Mouse (Mus musculus) adrenal gland, postnatal 36 days (tissue): ENCODE measurements around the gene Gch1. TPM values are rescaled to one million over a fixed set of nuclear protein-coding genes. Genes with fewer than 3 reads are reported as not detected.

Experiments used
- DNase-seq, 2 experiments: peaks; one replicate each; pipeline ENCODE4 v3.0.0; 2021; ENCODE audit warnings: mixed read lengths in 1 of 2
- long read RNA-seq, 2 experiments: library from polyadenylated mRNA; stranded (forward); transcript quantifications; one replicate each; pipeline ENCODE4 v2.0.0; 2021; ENCODE audit warnings: borderline sequencing depth in 2 of 2
- total RNA-seq, 2 experiments: library from RNA; stranded (reverse); gene quantifications; 2 replicates each; pipeline ENCODE4 v1.2.3; 2021

The Gch1 gene
- total RNA-seq: 10 to 100 TPM; 75.6 to 78.0 TPM
- long read RNA-seq, experiment 1, transcript Gch1-201 (6 exons, 2,775 nt): major isoform, 292 of 331 reads
- long read RNA-seq, experiment 1, partial matches to known transcripts: 1 of 331 reads
- long read RNA-seq, experiment 1, other reads (novel, unspliced or antisense): 38 of 331 reads
- long read RNA-seq, experiment 2, transcript Gch1-201 (6 exons, 2,775 nt): major isoform, 73 of 83 reads
- long read RNA-seq, experiment 2, partial matches to known transcripts: 2 of 83 reads
- long read RNA-seq, experiment 2, other reads (novel, unspliced or antisense): 8 of 83 reads

DNA sequence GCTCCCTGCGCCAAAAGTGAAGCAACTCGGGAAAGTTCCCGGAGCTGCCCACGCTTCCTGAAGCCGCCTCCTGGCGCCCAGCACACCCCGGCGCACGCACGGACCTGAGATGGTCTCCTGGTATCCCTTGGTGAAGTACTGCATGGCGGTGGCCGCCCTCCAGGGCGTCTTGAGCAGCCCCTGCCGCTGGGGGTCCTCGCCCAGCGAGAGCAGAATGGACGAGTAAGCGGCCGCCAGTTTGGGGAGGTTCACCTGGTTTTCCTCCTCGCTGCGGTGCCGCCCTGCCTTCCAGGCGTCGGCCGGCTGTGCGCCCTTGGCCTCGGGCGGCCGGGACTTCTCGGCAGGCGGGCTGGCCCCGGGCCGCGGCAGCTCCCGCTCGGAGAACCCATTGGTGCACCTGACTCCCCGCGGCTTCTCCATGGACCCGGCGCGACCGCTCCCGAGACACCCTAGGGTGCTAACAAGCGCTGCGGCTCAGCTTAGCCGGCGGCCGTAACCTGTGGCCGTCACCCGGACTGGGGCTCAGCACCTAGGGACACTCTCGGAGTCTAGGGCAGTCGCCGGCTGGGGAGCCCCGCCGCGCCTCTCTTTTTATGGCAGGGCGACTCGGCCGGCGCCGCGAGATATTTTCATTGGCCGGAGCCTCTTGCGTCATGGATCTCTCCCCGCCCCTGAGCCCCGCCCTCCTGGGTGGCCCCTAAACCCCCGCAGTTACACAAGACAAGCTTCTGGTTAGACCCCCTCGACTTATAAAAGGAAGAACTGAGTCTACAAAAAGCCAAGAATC, at the start of gene Gch1:
Gene Gch1, minus strand, starts transcription at position 566 of the 787 bp plus-strand sequence.
- DNase-seq: peak; percentile 94

DNA sequence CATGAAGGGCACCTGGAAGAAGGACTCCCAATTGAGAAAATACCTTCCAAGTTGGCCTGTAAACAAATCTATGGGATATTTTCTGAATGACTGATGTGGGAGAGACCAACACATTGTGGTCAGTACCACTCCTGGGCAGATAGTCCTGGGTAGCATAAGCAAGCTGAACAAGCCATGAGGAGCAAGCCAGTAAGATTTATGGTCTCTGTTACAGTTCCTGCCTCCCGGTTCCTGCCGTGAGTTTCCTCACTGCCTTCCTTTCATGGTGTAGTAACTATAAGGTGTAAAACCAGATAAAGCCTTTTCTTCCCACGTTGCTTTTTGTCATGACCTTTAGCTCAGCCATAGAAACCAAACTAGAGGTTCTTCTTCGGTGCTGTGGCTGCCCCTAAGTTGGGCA, 48.1 kb upstream of the Gch1 start:
- no peak for DNase-seq

DNA sequence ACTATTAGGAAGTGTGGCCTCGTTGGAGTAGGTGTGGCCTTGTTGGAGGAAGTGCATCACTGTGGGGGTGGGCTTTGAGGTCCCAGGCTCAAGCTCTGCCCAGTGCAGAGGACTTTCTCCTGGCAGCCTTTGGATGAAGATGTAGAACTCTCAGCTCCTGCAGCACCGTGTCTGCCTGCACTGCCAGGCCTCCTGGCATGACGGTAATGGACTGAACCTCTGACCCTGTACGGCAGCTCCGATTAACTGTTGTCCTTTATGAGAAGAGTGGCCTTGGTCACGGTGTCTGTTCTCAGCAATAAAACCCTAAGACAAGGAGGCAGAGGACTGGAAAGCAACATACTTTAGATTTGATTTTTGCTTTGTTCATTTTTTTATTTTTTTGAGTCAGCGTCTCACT, 47.3 kb upstream of the Gch1 start:
- DNase-seq: no peak

DNA sequence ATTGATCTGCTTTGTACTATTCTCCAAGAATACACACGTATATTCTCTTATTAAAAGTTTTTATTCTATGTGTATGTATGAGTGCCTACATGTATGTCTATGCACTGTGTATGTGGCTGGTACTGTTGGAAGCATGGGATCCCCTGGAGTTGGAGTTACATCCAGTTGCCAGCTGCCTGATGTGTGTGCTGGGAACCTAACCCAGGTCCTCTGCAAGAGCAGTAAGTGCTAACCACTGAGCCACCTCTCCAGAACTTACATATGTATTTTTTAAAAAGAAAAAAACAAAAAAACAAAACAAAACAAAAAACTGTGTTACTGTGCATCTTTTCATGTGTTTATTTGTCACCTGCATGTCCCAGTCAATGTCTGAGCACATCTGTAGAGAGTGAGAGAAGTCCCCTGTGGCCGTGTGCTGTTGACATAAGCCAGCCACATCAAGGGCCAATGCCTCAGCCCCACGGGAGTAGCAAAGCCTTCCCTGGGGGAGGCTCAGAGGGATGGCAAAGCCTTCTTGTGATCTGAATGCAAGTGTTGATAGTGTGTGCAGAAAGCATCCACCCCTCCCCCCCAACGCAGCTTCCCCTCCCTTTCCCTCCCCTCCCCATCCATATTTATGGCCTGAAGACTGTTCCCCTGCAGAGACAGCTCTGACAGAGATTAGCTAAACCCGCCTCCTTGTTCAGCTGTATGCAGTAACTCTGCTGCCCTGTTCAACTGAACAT, 45.5 kb upstream of the Gch1 start:
- DNase-seq: no peak

DNA sequence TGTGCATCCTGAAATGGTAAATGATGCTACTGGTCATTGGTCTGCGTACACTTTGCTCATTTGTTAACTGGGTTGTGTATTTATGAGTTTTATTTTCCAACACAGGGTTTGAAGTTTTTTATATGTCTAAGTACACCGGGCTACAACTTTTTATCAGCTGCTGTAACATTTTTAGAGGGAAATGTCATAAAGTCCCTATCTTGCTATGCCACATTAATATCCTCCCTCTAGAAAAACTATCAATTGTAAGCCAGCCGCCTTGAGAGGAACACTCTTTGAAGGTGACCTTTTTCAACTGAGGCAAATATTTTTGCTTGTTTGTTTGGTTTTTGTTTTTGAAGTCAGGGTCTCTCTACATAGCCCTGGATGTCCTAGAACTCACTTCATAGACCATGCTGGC, 44.8 kb upstream of the Gch1 start:
- DNase-seq: no peak

GRCm38 (mm10) chr14:47233602-47234001, 44.4 kb upstream of the Gch1 start:
- DNase-seq: no peak

DNA sequence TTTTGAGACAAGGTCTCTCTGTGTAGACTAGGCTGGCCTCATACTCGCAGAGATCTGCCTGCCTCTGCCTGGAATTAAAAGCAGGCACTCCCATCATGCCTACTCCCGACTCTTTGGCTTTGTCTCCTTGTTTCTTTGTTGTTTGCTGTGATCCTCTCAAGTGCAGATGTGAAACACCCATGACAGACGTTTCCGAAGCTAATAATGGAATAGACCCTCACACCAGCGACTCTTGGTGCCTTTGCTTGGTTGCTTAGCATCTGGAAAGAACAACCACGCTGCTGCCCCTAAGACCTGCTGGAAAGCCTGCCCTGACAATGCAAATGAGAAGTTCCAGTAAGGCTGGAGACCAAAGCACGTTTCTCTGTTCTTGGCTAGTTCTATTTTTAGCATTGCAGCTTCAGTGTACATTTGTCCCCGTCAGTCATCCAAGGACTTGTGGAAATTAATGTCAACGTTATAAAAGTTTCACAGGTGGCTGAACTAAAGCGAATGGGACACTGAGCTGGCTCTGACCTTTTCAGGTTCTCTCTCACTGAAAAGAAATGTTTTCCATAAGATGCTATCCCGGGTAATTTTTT, 40.7 kb upstream of the Gch1 start:
- no peak for DNase-seq

DNA sequence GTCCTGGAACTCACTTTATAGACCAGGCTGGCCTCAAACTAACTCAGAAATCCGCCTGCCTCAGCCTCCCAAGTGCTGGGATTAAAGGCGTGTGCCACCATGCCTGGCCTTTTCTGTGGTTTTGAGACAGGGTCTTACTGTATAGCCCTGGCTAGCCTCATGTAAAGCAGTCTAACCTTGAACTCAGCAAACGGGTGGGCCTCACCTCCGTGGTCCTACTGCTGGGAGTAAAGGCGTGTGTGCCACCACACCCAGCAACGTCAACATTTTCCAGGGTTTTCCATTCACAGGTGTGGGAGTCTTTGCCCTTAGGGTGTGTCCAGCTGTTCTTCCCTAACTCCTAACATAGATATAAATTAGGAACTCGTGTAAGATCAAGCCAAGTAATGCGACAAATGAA, 36.7 kb upstream of the Gch1 start:
- no peak for DNase-seq

- DNase-seq: peak in 1 of 2 experiments; percentile 29
Measured at GRCm38 (mm10) chr14:47224476-47225325, 35.5 kb upstream of the Gch1 start.

GRCm38 (mm10) chr14:47222631-47223450, 33.6 kb upstream of the Gch1 start:
- DNase-seq: no peak

DNA sequence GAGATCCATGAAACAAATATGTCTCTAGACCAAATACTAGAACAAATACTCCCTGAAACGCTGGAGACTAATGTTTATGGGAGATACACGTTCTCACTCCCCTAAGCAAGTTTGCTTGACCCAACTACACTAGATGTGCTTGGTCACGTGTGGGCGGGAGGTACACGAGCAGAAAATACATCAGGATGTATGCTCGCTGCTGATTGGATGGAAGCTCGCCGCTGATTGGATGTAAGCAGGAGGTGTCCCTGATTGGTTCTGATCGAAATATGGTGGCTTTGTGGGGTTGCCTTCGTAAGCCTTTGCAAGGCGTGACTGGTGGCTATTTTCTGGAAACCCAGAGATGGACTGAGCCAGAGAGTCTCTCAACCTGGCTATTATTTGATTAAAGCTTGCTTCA, 32.4 kb upstream of the Gch1 start:
- DNase-seq: no peak

DNA sequence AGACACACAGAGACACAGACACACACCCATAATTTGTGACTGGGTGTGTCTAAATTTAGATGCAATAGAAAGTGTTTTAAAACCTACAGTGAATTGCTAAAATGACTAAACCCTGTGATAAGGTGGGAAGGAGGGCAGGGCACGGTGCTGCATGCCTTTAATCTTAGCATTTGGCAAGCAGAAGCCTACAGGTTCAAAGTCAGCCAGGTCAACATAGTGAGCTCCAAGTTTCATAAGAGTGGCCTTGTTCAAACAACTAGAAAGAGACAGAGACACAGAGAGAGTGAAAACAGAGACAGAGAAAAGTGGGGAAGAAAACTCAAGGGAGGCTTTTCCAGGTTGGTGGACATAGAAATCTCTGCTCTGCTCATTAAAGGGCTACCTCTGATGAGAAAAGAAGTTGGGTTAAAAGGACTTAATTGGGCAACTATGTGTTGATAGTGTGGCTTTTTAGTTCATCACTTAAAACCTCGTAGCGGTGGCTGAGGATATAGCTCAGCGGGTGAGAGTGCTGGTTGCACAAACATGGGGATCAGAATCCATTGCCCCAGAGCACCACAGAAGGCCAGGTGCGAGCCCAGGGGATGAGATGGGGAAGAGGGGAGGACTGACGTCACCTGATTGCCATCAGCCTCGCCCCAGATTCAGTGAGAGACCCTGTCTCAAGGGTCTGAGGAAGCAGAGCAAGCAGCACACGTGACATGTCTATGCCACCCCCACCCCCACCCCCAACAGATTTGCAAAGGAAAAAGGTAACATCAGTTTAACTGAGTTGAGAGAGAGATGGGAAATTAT, 31.2 kb upstream of the Gch1 start:
- no peak for DNase-seq

GRCm38 (mm10) chr14:47218766-47219606, 29.8 kb upstream of the Gch1 start:
- peak; percentile 25 to 41 for DNase-seq

GRCm38 (mm10) chr14:47216541-47216940, 27.3 kb upstream of the Gch1 start:
- DNase-seq: no peak

- no peak for DNase-seq
Measured at GRCm38 (mm10) chr14:47214367-47214766, 25.2 kb upstream of the Gch1 start.

- DNase-seq: no peak
Measured at GRCm38 (mm10) chr14:47213305-47213704, 24.1 kb upstream of the Gch1 start.

DNA sequence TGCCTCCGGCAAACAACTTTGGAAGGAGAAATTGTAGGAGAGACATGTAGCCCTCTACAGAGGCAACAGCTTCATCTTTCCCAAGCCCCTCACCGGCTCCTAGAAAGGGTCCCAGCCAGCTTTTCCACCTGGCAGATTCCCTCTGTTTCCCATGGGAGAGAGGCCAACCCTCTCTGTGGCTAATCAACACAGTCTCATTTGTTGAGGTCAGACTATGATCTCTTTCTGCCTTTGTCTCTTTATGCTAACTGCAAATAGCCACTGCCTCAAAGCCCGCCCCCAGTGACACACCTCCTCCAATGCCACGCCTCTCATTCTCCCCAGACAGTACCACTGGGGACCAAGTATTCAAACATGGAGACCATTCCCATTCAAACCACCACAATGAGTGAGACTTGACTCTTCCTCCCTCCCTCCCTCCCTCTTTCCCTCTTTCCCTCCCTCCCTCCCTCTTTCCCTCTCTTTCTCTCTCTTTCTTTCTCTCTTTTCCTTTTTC, 20.5 kb upstream of the Gch1 start:
- DNase-seq: no peak
